Mouse (Mus musculus) common myeloid progenitor, adult 5-6 weeks (primary cell): ENCODE data around the gene Cd68. TPM values are rescaled to one million over a fixed set of nuclear protein-coding genes. Genes with fewer than 3 reads are reported as not detected.
"Not testable (repeated sequence)": the region's sequence is repeated elsewhere in the genome, so short reads cannot be mapped to it uniquely, and the experiment has no call there.

Experiments
- ATAC-seq: replicated peaks from 2 replicates; pipeline ENCODE4 v1.8.0; 2016; ENCODE audit warnings: low read depth, mild to moderate bottlenecking, moderate TSS enrichment, inconsistent platforms; ENCODE audit not compliant: poor library complexity, severe bottlenecking
- total RNA-seq: library from RNA; stranded (forward); fragments of 200-1000, 187-1606 nt; gene quantifications from 2 replicates; pipeline ENCODE4 v1.2.3, GENCODE M21; 2017

The Cd68 gene
- total RNA-seq, 1 experiment from 2014 or later, result 29.0 TPM

DNA sequence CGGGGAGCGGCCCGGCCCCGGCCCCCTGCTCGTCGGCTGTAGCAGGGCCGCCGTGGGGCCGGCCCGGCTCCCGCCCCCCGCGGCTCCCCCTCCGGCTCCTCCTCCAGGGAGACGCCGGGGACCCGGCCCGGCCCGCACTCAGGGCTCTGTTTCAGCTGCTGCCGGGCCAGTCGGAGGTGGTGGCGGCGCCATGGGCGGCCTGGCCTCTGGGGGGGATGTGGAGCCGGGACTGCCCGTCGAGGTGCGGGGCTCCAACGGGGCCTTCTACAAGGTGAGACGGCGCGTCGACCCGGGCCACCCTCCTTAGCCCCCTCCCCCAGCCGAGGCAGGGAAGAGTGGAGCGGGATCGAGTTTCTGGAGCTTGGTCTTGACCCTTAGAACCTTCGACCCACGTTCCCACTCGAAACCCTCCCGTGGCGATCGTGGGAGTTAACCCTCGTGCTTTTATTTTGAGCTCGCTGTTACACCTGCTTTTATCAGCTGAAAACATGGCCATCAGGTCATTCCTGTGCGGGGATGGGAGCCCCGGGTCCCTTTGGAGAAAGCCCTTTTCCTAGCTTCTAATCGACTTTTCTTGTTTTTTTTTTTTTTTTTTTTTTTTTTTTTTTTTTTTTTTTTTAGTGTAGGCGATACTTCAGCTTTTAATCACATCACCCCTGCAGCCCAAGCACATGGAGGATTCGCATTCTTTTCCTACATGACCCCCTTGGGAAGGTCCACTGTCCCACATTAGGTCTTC is 32.7 kb downstream of the Cd68 start:
- no peak for ATAC-seq

DNA sequence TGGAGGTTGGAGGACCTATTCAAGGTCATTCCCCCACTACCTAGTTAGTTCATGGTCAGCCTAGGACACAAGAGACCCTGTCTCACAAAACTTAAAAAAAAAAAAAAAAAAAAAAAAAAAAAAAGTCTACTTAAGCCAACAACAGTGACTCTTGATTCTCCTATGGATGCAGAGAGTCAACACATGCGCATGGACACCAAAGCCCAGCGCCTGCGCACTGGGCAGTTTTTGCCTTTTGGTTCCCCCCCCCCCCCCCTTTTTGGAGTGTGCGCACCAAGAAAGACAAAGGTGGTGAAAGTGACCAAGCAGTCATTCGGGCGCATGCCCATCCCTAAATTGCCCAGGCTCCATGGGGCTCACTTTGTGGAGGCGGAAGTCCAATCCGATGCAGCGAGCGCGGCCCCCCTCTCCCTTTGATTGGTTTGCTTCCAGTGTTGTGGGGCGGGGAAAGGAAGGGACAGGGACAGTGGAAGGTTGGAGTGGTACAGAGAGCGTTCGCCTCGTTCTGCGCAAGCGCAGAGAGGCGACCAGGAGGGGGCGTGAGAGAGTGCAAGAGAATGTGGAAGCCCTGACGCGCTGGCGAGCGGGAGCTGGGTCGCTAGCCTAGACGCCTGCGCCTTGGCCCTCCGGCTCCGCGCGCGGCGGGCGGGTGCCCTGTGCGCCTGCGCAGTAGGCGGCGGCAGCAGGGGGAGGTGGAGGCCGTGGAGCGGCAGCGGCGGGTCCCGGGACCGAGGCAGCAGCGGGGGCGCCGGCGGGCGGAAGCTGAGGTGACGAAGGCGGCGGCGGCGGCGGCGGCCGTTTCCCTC is 33.5 kb downstream of the Cd68 start, which contains the start of gene Fxr2:
Fxr2 (plus strand) TSS at position 707 of the 806 bp plus-strand sequence.
- peak; percentile 96 for ATAC-seq

DNA sequence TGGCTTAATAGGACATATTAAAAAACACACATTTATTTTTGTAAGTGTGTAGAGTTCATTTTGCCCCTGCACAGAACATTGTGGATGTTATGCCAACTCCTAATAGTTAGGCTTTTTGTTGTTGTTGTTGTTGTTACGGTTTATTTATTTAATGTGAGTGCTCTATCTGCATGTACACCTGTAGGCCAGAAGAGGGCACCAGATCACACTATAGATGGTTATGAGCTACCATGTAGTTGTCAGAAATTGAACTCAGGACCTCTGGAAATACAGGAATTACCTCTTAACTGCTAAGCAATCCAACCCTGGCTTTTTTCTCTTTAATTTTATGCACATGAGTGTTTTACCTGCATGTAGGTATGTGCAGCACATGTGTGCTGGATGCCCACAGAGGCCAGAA is 36.2 kb downstream of the Cd68 start:
- no peak for ATAC-seq

DNA sequence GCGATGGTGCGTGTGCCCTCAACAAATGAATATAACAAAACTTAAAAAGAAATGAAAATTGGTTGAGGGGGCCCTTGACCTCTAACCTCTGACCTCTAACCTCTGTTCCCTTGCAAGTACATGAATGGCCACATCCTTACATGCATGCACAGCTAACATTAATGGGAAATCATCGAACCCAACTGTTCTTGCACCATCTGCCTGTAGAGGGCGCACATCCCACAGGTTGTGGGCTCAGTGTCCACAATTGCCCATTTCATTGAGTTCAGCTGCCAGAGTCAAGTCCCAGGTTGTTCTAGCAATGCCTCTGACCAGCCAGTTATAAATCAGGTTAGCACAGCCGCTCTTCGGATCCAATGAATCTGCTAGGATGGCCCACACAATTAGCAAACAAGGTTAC is 37.7 kb downstream of the Cd68 start:
- ATAC-seq, result peak; percentile 51; the same call in 1 of the 2 replicates

DNA sequence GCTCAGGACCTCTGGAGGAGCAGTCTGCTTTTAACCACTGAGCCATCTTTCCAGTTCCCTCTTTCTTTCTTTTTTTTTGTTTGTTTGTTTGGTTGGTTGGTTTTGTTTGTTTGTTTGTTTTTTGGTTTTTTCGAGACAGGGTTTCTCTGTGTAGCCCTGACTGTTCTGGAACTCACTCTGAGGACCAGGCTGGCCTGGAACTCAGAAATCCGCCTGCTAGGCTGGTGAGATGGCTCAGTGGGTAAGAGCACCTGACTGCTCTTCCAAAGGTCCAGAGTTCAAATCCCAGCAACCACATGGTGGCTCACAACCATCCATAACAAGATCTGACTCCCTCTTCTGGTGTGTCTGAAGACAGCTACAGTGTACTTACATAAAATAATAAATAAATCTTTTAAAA is 41.6 kb downstream of the Cd68 start:
- not testable (repeated sequence) for ATAC-seq

DNA sequence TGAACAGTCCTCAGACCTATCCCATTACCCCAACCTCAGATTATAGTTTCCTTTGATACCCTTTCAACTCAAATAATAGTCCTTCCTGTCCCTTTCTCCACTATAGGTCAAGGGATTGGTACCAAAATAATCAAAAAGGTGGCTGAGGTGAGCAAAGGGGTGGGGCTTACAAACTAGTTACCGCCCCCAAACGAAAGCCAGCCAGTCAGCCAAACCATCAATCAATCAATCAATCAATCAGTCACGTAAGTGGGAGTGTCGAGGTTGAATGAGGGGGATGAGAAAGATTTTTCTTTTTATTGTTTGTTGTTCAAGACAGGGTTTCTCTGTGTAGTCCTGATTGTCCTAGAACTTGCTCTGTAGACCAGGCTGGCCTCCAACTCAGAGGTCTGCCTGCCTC is 42.9 kb downstream of the Cd68 start:
- ATAC-seq, result no peak

DNA sequence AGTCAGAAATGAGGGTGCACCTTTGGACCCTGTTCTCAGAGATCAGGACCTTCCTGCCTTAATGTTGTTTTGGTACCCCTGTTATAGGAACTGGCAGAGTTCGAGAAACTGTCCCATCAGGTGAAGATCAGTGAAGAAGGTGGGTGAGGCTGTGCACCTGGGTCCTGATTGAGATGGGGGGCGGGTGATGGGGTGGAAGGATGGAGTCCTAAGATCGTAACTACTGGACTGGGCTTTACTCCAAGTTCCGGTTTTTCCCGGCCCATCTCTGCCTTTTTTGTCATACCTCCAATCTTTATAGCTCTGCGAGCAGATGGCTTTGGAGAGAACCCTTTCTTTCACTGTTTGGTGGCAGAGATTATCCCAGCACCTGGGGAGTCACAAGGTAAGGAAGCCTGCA is 43.5 kb downstream of the Cd68 start:
- ATAC-seq, result no peak

DNA sequence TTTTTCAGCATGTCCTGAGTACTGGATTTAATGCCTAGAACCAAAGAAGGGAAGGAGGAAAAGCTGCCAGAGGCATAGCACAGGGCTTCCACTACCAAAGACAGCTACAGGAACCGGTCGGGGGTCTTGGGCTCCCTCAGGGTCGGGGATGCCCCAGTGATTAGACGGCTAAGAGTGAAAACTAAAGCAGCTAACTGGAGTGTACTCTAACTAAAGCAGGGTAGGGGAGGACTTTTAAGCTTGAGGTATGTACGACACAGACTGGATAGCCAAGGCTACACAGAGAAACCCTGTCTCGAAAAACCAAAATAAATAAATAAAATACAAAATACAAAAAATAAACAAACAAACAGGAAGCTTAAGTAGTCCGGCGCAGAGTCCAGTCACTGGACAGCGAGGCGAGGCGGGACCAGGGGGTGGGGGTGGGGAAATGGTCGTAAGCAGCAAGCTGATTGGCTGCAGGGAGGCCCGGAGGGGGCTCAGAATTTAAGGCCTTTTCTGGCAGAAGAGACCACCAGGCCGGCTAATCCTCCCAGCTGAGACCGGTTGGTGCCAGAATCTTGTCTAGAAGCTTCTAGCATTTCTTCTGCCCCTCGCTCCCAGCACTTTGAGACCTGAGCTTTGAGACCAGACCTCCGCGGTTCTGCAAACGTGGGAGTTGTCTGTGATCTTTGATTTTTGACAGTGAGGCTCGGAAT is 44.2 kb downstream of the Cd68 start, which contains the start of gene Sat2:
Sat2 (plus strand) TSS at position 454 of the 698 bp plus-strand sequence.
- ATAC-seq, result no peak

DNA sequence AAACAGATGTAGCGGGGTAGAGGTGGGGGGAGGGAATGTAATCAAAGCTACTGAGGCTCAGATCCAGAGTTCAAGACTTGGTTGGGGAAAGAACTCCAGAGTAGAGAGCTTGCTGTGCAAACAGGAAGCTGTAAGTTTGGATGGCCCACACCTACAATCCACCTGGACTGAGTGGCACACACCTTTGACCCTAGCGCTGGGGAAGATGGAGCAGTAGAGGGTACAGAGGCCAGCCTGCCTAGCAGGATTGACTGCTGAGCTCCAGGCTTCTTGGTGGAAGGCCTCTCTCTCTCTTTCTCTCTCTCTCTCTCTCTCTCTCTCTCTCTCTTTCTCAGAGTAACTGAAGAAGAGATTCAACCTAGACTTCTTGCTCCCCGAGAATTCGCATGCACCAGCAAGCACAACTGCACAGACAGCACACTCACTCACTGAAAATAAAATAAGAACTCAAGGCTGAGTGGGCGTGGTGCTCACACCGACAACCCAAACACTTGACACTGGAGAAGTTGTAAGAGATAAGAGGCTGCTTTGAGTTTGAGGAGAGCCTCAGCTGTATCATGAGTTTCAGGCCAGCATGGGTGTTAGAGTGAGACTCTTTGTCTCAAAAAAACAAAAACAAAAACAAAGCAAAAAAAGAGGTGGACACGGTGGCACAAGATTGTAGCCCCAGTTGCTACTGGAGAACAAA is 45.4 kb downstream of the Cd68 start:
- ATAC-seq, result peak; percentile 56; the same call in 1 of the 2 replicates

DNA sequence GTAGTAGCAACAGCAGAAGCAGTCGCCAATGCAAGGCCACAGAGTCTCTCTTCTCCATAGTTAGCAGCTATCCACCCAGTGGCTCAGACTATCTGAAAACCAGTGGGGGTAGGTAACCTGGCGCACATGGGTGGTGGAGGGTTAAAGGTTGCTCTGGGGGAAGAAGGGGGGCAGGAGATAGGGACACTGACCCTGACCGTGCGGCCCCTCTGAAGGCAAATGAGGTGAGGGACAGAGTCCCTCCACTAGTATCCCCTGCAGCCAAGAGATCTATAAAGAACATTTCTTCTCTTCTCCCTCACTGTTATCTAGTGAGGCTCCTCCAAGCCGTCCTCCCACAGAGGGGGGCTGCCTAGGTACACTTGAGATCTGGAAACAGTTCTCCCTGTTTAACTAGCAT is 48.1 kb downstream of the Cd68 start, which contains the start of gene Shbg:
Shbg (minus strand) TSS at position 101 of the 400 bp plus-strand sequence.
- no peak for ATAC-seq

DNA sequence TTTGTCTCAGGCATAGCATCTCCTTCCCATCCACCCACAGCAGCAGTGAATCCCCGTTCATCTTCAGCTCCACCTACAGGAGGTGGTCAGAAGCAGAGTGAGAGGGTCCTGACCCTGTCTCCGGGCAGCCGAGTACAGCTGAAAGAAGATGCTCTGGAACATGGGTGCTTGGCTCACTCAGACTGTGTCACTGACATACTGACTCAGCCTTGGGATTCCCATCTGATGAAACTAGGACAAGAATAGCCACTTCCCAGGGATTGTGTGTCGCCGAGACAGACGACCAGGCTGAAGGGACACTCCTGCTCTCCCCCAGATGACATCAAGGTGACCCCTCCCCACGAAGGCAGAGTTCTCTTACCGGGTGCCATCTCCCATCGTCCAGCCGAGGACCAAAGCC is 49.2 kb downstream of the Cd68 start:
- no peak for ATAC-seq

DNA sequence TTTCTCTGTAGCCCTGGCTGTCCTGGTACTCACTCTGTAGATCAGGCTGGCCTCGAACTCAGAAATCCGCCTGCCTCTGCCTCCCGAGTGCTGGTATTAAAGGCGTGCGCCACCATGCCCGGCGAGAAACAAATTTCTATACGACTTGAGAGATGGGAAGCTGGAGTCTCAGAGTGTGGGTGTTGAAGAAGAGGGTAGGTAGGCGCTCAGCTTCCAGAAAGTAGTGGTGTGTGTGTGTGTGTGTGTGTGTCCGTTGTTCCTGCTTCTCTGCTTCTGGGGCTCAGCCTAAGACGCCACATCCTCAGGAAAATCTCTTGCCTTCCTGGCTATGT is 51.7 kb downstream of the Cd68 start:
- ATAC-seq, result not testable (repeated sequence)

Other genes starting within 250 kb of the Cd68 start
- gene Dnah2, start 117.0 kb downstream of the Cd68 start, total RNA-seq, result 0.68 TPM in 1 of 2 replicates, not detected in the other
- 0.55 TPM in 1 of 2 replicates, not detected in the other for gene Efnb3, start 105.9 kb downstream of the Cd68 start, total RNA-seq
- 5.0 and 8.0 TPM in 2 replicates for gene Wrap53, start 85.9 kb downstream of the Cd68 start, total RNA-seq
- gene Trp53, start 85.8 kb downstream of the Cd68 start, total RNA-seq, result 78.8 and 104 TPM in 2 replicates
- gene Atp1b2, start 60.2 kb downstream of the Cd68 start, total RNA-seq, result 16.9 and 26.2 TPM in 2 replicates
- gene Shbg, start 48.2 kb downstream of the Cd68 start, total RNA-seq, result not detected in 2 replicates
- not detected in 2 replicates for gene Sat2, start 44.1 kb downstream of the Cd68 start, total RNA-seq
- 38.9 and 44.1 TPM in 2 replicates for gene Fxr2, start 33.2 kb downstream of the Cd68 start, total RNA-seq
- 0.87 TPM in 1 of 2 replicates, not detected in the other for gene Sox15, start 10.8 kb downstream of the Cd68 start, total RNA-seq
- 51.8 and 56.8 TPM in 2 replicates for gene Mpdu1, start 3.5 kb downstream of the Cd68 start, total RNA-seq
- gene Eif4a1, start 6.3 kb upstream of the Cd68 start, total RNA-seq, result 895 and 933 TPM in 2 replicates
- 75.7 and 92.7 TPM in 2 replicates for gene Senp3, start 15.9 kb upstream of the Cd68 start, total RNA-seq
- gene Tnfsf13, start 19.6 kb upstream of the Cd68 start, total RNA-seq, result 7.7 and 11.1 TPM in 2 replicates
- not detected in 2 replicates for gene Tnfsf12, start 29.7 kb upstream of the Cd68 start, total RNA-seq
- gene Tnfsfm13, start 29.9 kb upstream of the Cd68 start, total RNA-seq, result 2.1 and 3.0 TPM in 2 replicates
- 59.3 and 132 TPM in 2 replicates for gene Polr2a, start 92.5 kb upstream of the Cd68 start, total RNA-seq
- not detected in 2 replicates for gene Slc35g3, start 95.8 kb upstream of the Cd68 start, total RNA-seq
- 2.2 and 2.6 TPM in 2 replicates for gene Zbtb4, start 99.8 kb upstream of the Cd68 start, total RNA-seq
- gene Chrnb1, start 129.8 kb upstream of the Cd68 start, total RNA-seq, result 0.27 and 1.5 TPM in 2 replicates
- gene Fgf11, start 135.7 kb upstream of the Cd68 start, total RNA-seq, result 2.5 TPM in 1 of 2 replicates, not detected in the other
- gene Tmem102, start 139.5 kb upstream of the Cd68 start, total RNA-seq, result not detected in 2 replicates
- gene Gm39566, start 149.1 kb upstream of the Cd68 start, total RNA-seq, result not detected in 2 replicates
- gene Spem2, start 152.3 kb upstream of the Cd68 start, total RNA-seq, result not detected in 2 replicates
- not detected in 2 replicates for gene Spem1, start 156.0 kb upstream of the Cd68 start, total RNA-seq
- gene Nlgn2, start 171.6 kb upstream of the Cd68 start, total RNA-seq, result 6.5 and 8.6 TPM in 2 replicates
- 245 and 258 TPM in 2 replicates for gene Tmem256, start 172.4 kb upstream of the Cd68 start, total RNA-seq
- gene Plscr3, start 180.2 kb upstream of the Cd68 start, total RNA-seq, result 24.6 and 31.0 TPM in 2 replicates
- not detected in 2 replicates for gene Tnk1, start 192.6 kb upstream of the Cd68 start, total RNA-seq
- gene Tmem95, start 211.9 kb upstream of the Cd68 start, total RNA-seq, result not detected in 2 replicates
- gene Kctd11, start 215.3 kb upstream of the Cd68 start, total RNA-seq, result 0.39 and 0.50 TPM in 2 replicates
- gene Acap1, start 229.4 kb upstream of the Cd68 start, total RNA-seq, result 73.1 and 81.7 TPM in 2 replicates
- gene 2810408A11Rik, start 234.8 kb upstream of the Cd68 start, total RNA-seq, result 5.5 and 5.9 TPM in 2 replicates
- gene Neurl4, start 234.9 kb upstream of the Cd68 start, total RNA-seq, result 26.9 and 32.3 TPM in 2 replicates
- gene Gps2, start 247.7 kb upstream of the Cd68 start, total RNA-seq, result 42.0 and 78.8 TPM in 2 replicates